In the genomic region with DNA sequence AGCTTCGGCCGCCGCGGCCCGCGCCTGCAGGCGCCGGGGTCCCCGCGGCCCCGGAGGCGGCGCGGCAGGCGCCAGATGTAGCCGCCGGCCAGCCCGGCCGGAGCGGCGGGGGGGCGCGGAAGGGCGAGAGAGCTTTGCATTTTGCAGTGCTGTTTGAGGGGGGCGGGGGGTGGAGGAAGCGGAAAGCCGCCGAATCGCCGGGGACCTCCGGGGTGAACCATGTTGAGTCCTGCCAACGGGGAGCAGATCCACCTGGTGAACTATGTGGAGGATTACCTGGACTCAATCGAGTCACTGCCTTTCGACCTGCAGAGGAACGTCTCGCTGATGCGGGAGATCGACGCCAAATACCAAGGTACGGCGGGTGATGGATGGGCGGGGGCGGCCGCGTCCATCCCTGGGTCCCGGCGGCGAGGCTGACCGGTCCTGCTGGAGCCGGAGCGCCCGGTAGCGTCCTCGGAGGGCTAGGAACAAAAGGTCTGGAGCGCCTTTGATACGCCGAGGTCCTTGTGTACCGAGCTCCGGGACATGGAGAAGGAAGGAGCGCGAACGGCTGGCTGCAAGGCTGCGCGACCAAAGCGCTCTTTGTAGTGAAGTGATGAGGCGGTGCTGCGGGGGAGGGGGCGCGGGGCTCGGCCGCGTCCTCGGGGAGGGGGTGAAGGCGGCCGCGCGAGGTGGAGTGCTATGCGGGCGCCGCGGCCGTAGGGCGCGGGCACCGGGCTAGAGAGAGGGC, we compare ENCODE assay signal across 7 mouse cellular contexts. TPM values are rescaled to one million over a fixed set of nuclear protein-coding genes. Genes with fewer than 3 reads are reported as not detected.
DNase-seq lines count a peak whose midpoint lies in the region; ATAC-seq lines count a peak whose summit lies in the region.

No protein-coding gene starts in this region.

- H3K27me3 ChIP-seq in limb, embryonic 12.5 days = no peaks in the 10 kb centered on the region
- H3K27me3 ChIP-seq in midbrain, embryonic 16.5 days (ENCODE audit: control insufficient read depth, insufficient read depth, low read depth, low read length) = no peaks in the 10 kb centered on the region

- H3K36me3 ChIP-seq in limb, embryonic 12.5 days = peaks cover 9% of the 10 kb centered on the region
- H3K36me3 ChIP-seq in midbrain, embryonic 16.5 days (ENCODE audit: control insufficient read depth, insufficient read depth, low read length) = peaks cover 7% of the 10 kb centered on the region; the same call in 1 of the 2 replicates

- peak; percentile 46 for DNase-seq in NIH3T3 (ENCODE audit: low read depth)
- peak; percentile 77 for DNase-seq in cerebellum, adult 9-11 months
- DNase-seq in gastrocnemius, postnatal 14 days = peak; percentile 50
- peak; percentile 39 for DNase-seq in kidney, adult 11 months
- peak; percentile 28 to 36 for DNase-seq in spleen, postnatal 14 days (ENCODE audit: low spot score in 2 of 2)

- H3K27ac ChIP-seq in limb, embryonic 12.5 days = peak overlapping the region; percentile 99
- H3K27ac ChIP-seq in midbrain, embryonic 16.5 days (ENCODE audit: low read length) = peak overlapping the region; percentile 100

- H3K4me1 ChIP-seq in limb, embryonic 12.5 days (replicated peaks) = peaks cover 27% of the 10 kb centered on the region
- H3K4me1 ChIP-seq in midbrain, embryonic 16.5 days (ENCODE audit: control insufficient read depth, insufficient read depth, low read length) = peaks cover 26% of the 10 kb centered on the region

- H3K9ac ChIP-seq in limb, embryonic 12.5 days (replicated peaks) = peak overlapping the region; percentile 95
- peak overlapping the region; percentile 79 for H3K9ac ChIP-seq in midbrain, embryonic 16.5 days (ENCODE audit: low read depth, low read length)

- intact Hi-C loops in gastrocnemius, postnatal 14 days (cut with DNase I; ENCODE audit: low total_unique reads) = no loop called here

- H3K9me3 ChIP-seq in limb, embryonic 12.5 days = no peaks in the 10 kb centered on the region
- no peaks in the 10 kb centered on the region for H3K9me3 ChIP-seq in midbrain, embryonic 16.5 days (replicated peaks; ENCODE audit: control insufficient read depth, low read length, poor library complexity, severe bottlenecking)

- ATAC-seq in limb, embryonic 12.5 days (ENCODE audit: insufficient number of reproducible peaks, insufficient read depth, low FRiP score, low TSS enrichment, low read depth) = no peak
- ATAC-seq in midbrain, embryonic 16.5 days = no peak

- H3K4me2 ChIP-seq in limb, embryonic 12.5 days = peak overlapping the region; percentile 70
- peak overlapping the region; percentile 75 for H3K4me2 ChIP-seq in midbrain, embryonic 16.5 days (ENCODE audit: low read length)

- under 1% methylated on average over 78 of the region's 85 CpGs for WGBS in limb, embryonic 12.5 days
- under 1% methylated on average over 85 of the region's 85 CpGs for WGBS in midbrain, embryonic 16.5 days

- H3K4me3 ChIP-seq in limb, embryonic 12.5 days (replicated peaks) = peak overlapping the region; percentile 97
- H3K4me3 ChIP-seq in midbrain, embryonic 16.5 days (ENCODE audit: low read depth, low read length) = peak overlapping the region; percentile 93

RNA-seq across cellular contexts. Expression of a gene that starts 1.5 kb away (rescaled TPM):
- 10 to 100 TPM; 21.0 to 21.2 TPM for total RNA-seq in gastrocnemius, postnatal 14 days (2021)
- polyA plus RNA-seq in limb, embryonic 12.5 days (2016; fragmentation: Nextera tagmentation; extraction: Ambion mirVana) = 46.5 and 50.4 TPM in 2 replicates
- polyA plus RNA-seq in midbrain, embryonic 16.5 days (2015; fragmentation: Nextera tagmentation; extraction: Ambion mirVana) = 39.3 and 42.4 TPM in 2 replicates

RNA-seq across cellular contexts. Expression of a gene that starts 6.3 kb away (rescaled TPM):
- total RNA-seq in gastrocnemius, postnatal 14 days (2021) = 10 to 100 TPM; 12.8 to 13.8 TPM
- 20.6 and 21.6 TPM in 2 replicates for polyA plus RNA-seq in limb, embryonic 12.5 days (2016; fragmentation: Nextera tagmentation; extraction: Ambion mirVana)
- 21.8 and 22.4 TPM in 2 replicates for polyA plus RNA-seq in midbrain, embryonic 16.5 days (2015; fragmentation: Nextera tagmentation; extraction: Ambion mirVana)

RNA-seq across cellular contexts. Expression of a gene that starts 59.6 kb away (rescaled TPM):
- 10 to 100 TPM; 23.4 to 27.3 TPM for total RNA-seq in gastrocnemius, postnatal 14 days (2021)
- 116 and 121 TPM in 2 replicates for polyA plus RNA-seq in limb, embryonic 12.5 days (2016; fragmentation: Nextera tagmentation; extraction: Ambion mirVana)
- polyA plus RNA-seq in midbrain, embryonic 16.5 days (2015; fragmentation: Nextera tagmentation; extraction: Ambion mirVana) = 129 and 132 TPM in 2 replicates
